Mouse (Mus musculus) ovary, postnatal 10 days (tissue): ENCODE measurements around the gene Ube2l3.
A peak's percentile ranks its signal among the peaks of the same experiment; 100 is the strongest.
"Not testable (repeated sequence)": the region's sequence is repeated elsewhere in the genome, so short reads cannot be mapped to it uniquely, and the experiment has no call there.

Experiments used
- DNase-seq: peaks from one replicate; pipeline ENCODE4 v3.0.0; 2022; ENCODE audit warnings: low spot score

Gene Ube2l3

DNA sequence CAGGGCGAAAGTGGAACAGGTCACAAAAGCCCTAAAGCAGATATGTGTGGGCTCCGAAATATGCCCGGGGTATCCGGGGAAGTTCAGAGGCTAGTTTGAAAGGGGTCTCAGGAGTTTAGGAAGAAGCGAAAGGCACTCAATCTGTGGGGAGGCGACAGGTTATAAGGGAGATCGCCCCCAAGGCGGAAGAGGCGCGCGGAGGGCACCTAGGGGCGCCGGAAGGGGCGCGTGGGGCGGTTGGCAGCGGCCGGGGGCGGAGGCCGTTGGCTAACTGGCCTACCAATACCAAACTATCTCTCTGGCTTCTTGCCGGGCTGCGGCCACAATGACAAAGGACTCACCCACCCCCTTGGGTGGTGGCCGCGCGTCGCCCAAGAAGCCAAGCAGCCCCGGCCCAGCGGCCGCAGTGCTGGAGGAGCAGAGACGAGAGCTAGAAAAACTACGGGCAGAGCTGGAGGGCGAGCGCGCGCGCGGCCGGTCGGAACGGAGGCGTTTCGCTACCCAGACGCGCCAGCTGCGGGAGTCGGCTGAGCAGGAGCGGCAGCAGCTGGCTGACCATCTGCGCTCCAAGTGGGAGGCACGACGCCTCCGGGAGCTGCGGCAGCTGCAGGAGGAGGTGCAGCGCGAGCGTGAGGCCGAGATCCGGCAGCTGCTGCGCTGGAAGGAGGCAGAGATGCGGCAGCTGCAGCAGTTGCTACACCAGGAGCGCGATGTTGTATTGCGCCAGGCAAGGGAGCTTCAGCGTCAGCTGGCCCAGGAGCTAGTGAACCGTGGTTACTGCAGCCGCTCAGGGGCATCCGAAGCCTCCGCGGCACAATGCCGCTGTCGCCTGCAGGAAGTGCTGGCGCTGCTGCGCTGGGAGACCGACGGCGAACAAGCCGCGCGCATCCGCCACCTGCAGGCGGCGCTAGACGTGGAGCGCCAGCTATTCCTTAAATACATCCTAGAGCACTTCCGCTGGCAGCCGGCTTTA is 6.2 kb upstream of the Ube2l3 start, which contains the start of gene Rimbp3:
TSS of gene Rimbp3 (plus strand) at position 215 of the 973 bp plus-strand sequence.
- peak; percentile 69 for DNase-seq

DNA sequence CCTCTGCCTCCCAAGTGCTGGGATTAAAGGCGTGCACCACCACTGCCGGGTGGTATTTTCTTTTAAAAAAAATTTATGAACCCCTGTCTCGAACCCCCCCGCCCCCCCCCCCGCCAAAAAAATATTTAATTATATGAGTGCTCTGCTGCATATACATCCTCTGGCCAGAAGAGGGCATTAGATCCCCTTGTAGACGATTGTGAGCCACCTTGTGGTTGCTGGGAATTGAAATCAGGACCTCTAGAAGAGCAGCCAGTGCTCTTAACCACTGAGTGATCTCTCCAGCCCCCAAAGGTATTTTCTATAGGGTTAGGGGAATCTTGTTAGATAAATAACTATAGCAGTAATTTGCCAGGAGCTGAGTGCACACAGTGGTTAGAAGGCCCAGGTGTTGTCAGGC is 2.5 kb upstream of the Ube2l3 start:
- no peak for DNase-seq

DNA sequence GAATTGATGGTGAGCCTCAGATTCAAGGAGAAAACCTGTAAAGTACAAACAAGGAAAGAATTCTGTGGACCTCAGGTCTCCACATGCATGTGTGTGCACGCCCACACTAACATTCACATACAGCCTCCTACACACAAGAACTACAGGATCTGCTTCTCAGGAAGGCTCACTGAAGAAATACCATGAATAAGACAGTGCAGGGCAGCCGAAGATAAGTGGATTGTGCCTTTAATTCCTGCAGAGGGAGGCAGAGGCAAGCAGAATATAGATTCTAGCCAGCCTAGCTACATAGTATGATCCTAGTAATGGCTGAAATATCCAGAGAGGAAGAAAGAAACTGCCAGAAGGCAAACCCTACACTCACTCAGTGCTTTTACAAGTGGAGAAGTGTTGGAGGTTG is 472 bp downstream of the Ube2l3 start:
- no peak for DNase-seq

DNA sequence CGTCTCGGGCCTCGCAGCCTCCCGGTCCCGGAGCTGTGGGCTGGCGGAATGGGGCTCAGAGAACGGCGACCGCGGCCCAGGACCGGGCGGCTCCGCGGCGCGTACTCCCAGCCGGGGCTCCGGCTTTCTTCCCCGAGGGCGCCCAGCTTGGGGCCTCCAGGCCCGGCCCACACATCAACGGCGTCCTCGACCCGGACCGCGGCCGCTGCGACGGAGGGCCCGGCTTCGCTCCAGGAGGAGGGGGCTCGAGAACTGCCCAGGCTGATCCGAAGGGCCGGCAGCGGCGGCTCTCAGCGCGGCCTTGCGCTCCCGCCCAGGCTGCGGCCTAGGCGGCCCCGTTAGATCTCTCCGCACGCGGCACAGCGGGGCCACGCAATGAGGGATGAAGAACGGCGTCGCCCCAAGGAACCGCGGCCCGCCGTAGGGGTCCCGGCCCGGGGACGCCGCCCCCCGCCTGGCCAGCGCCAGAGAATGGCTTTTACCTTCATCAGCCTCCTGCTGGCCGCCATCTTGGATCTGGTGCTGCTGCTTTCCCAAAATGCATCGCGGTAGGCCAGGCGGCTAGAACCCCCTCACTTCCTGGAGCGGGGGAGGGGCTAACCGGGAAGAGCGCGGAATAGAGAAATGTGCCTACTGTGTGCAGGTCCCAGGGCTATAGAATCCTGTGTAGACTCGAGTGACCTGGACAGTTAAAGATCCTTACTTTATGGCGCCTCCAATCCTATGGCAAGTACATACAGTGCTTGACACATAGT is 1.3 kb downstream of the Ube2l3 start:
- peak; percentile 71 for DNase-seq

DNA sequence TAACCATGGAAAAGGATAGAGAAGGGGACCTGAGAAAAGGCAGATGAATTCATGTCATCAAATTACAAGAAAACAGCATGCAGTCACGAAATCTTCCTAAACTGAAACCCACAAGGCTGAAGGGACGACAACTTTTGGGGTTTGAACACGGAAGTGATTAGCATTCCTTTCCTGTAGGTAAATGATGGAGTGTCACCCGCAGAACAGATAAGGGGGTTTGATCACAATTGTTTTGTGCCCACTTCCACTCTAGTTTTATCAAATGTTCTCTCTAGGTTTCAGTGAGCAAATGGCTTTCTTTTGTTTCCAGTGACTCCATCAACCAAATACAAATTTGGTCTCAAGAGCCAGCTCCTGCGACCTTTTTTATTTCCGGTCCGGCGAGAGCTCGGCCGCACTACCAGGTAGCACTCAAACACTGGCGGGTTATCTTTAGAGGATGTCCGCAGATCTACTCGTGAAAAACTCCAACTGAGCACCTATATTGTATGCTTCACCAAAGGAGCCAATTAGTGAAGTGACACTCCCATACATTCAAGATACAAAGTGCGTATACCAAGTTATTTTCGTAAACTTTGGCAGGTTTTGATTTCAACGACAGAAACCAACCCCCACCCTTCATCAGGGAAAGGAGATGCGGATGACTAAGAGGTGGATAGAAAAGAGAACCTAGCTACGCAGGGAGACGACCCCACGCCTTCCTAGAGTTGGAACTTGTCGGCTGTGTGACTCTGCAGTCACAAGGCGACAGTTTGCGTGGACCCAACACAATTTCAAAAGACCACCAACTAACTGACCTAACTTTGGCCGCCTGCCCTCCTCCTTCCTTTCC is 2.1 kb downstream of the Ube2l3 start:
- DNase-seq: no peak

DNA sequence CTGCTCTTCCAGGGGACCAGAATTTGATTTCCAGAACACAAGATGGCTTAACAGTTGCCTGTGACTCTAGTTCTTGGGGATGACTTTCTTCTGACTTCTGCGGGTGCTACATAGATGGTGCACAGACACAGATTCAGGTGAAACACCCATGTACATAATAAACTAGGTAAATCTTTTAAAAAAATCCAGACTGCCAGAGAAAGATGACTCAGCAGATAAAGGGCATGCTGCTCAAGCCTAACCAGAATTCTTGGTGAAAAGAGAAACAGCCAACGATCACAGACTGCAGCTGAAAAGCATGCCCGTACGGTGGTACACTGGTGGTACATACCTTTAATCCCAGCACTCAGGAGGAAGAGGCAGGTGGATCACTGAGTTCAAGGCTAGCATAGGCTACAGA is 8.6 kb downstream of the Ube2l3 start:
- DNase-seq: no peak

DNA sequence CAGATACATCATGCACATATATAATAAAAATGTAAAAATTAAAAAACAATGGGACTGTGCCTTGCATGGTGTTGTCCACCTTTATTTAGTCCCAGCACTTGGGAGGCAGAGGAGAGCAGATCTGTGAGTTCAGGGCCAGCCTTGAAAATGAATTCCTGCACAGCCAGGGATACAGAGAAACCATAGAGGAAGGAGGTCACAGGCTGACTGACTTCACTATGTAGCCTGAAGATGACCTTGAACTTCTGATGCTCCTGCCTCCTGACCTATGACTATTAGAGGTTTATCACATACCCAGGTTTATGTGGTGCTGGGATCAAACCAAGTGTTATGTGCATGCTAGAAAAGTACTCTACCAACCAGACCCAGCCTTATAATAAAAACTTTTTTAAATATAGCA is 17.0 kb downstream of the Ube2l3 start:
- no peak for DNase-seq

DNA sequence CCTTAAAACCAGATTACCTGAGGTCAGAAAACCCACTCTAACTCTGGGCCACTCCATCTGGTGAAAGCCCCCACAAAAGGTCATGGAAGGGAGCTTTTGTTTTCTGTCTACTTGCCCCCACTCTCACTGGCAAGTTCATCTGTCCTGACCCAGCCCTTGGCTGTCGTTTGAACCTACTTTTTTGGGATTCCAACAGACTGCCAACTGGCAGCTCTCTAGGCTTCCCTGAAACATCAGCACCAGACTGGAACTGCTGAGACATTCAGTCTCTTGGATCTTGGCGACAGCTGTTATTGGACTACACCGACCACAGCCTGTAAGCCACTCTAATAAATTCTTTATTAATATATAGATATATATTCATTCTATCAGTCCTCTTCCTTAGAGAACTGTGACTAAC is 19.4 kb downstream of the Ube2l3 start:
- no peak for DNase-seq

DNA sequence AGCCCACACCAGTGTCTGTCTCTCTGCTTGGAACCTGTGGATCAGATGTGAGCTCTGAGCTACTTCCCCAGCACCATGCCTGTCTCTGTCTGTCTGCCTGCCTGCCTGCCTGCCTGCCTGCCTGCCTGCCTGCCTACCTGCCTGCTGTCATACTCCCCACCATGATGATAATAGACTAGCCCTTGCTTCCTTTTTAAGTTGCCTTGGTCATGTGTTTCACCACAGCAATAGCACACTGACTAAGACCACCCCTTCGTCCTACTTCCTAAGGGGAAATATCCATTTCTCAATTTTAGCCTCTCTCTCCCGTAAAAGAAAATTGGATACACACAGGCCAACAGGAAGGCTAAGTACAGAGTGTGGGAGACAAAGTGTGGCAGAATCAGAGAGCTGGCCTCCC is 20.3 kb downstream of the Ube2l3 start:
- DNase-seq: no peak

DNA sequence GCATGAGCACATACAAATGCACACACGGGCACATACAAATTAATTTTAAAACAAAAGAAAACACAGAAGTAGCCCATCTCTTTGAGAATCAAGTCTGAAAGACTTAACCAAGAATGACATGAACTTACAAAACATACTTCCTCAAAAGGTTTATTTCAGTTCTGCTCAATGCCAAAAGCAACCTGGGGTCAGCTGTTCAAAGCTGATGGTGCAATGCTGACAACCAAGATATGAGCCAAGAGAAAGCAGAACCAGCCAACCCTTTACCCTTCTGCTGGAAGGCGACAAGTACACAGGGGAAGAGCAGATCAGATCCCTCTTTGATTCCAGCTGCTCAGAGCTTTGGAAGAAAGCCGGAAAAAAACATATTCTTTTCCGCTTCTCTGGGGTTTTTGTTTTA is 21.1 kb downstream of the Ube2l3 start:
- DNase-seq: no peak

DNA sequence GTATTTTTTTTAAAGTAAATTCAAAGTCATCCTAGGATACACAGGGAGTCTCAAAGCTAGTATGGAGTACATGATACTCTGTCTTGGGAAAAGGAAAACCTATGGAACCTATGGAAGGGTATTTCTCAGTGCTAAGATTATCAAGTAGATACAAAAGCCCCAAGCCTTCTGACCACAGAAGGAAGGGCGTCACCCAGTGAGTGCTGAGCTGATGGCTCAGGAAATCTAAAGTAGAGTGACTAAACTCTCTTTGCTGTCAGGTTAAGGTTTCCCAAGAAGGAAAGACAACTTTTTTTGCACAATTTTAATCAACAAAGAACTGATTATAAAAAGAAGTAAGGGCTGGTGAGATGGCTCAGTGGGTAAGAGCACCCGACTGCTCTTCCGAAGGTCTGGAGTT is 22.7 kb downstream of the Ube2l3 start:
- no peak for DNase-seq

DNA sequence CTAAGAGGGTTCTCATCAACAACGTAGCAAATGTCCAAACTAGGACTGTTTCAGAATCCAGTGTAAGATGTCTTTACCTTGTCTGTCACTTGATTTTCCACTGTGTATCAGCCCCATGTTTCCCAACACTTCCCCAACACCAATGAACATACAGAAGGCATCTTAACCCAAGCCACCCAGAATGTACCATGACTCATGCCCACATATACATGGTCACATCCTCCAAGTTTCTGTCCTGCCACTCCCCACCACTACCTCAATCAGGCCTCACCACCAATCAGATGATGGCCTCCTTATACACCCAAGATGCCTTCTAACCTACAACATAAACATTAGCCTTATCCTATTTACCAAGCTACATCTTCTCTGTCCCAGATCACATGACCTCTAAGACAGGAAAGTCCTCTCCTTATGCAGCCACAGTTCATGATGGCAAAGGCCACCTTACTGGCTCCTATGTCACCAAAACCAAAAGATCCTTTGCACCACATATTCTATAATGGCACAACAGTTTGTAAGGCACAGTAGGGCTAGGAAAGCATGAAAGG is 24.8 kb downstream of the Ube2l3 start:
- DNase-seq: no peak

DNA sequence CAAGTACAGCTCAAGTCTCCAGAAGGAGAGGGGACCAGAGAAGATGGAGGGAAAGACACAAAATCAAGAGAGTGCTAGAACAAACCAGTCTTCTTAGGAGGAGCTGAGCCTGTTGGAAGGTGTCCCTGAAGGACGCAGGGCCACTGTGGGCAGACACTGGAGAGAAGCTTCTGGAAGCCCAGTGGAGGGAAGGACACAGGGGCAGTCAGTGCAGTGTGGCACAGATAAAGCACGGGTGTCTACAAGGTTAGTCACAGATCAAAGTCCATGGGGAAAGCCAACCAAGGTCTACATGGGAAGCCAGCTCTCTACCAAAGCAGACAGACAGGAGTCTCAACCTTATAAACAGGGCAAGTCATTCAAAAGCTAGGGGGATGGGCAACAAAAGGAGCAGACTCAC is 26.7 kb downstream of the Ube2l3 start:
- DNase-seq: no peak

DNA sequence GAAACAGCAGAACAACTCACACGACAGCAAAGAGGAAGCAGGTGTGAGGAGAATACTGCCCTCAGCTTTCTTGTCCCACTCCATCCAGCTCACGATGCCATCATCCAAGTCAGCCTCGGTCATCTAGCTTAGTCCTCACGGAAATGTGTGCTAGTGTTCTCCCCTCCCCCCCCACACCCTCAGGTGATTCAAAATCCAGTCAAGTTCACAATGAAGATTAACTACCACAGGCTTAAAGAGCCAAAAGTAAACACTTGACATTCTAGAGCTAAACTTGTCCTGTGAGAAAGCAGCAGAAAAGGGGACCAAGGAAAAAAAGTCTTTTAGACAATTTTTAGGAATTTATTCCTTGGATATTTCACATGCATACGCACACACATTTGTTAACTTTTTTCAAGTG is 34.4 kb downstream of the Ube2l3 start:
- DNase-seq: no peak

DNA sequence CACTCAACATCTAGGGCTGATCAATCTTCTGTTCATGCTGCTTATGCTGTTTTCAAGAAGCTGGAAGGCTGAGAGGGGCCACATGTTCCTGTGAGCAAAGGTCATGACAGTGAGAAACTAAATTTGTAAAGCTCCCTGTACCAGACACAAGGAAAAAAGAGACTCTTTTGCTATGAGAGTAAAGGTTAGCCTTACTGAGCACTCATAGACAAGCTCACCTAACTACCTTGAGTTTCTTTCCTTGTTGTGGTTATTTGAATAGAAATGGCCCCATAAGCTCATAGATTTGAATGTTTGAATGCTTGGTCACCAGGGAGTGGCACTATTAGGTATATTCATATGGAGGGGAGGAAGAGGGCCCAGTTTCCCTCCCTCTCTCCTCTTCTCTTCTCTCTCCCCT is 35.3 kb downstream of the Ube2l3 start:
- DNase-seq: no peak

DNA sequence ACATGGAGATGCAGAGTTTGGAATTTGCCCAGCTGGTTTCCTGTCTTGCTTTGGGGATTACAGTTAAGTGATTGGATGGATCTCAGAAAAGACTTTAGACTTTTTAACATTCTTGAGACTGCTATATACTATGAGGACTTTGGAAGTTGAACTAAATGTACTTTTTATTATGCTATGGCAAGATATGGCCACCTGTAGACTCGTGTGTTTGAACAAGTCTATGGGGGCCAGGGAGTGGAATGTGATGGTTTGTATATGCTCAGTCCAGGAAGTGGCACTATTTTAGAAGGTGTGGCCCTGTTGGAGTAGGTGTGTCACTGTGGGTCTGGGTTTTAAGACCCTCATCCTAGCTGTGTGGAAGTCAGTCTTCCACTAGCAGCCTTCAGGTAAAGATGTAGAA is 37.0 kb downstream of the Ube2l3 start:
- not testable (repeated sequence) for DNase-seq

DNA sequence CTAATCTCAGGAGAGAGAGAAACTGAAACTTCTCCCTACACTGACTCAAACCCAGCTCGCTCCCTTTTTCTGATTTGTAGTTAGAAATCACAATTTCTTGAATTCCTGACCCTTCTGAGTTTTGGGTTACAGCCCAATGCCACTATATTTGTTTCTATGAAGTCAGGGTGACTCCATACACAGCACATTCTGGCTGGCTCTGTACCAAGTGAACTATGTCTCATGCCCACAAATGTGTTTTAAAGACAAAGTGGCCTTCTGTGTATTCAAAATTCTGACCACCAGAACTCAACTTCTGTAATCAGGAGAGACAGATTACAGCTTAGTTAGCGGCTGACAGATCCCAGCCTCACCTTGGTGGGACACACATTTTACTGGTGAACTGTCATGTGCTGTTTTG is 48.1 kb downstream of the Ube2l3 start:
- no peak for DNase-seq

DNA sequence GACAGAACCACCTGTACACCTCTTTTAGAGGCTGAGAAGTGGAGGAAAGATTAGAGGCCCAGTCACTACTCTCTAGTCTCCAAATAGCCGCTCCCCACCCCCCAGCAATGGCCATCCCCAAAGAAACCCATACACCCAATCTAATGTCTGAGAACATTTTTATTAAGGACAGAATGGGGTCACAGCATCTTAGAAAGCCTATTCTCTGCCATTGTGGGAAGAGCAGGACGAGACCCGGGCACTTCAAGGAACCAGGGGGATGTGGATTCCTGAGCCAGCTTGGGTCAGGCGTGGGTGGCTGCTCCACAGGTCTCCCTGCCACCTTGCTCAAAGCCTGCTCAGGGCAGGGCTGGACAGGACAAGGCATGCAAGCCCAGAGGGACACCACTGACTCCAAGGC is 50.6 kb downstream of the Ube2l3 start:
- no peak for DNase-seq

DNA sequence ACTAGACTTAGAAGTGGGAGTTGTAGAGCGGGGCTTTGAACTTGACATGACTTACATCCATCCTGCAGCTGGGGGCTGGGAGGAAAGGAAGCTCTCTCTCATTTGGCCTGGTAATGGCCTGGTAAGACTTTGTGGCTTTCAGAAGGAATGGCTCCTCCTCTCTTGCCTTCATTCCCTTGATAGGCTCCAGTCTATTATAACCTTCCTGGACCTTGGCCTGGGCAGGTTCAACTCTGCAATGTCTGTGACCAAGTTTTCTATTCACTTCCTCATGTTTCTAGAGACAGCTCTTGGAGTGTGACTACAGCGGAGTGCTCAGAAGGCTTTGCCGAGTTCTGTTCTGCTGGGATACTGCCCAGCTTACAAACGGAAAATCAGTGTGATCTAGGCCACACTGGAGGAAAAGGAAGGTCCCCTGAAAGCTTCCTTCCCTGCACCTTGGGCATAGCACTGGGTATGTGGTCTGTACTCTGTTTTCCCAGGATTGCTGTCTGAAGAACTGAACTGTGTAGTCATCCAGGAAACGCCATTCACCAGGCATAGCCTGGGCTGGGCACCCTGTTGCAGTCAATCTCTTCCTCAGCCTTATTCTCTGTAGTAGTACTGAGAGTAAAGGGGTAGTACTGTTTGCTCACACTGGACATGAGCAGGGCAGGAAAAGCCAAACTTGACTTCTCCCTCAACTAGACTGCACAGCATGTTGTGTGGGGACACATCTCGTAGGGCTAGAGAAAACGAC is 51.8 kb downstream of the Ube2l3 start:
- DNase-seq: no peak

DNA sequence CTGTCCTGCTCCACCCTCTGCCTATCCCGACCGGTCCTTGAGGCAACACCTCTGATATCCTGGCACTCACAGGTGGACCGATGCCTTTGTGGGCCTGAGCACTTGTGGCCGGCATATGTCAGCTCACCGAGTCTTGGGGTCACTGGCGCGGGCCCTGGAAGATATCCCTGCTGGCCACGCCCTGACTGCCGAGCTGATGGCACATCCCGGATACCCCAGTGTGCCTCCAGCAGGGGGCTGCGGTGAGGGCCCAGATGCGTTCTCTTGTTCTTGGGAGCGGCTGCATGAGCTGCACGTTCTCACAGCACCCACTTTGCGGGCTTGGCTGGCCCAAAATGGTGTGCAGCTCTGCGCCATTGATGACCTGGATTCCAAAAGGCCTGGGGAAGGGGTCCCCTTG is 54.4 kb downstream of the Ube2l3 start:
- DNase-seq: no peak

DNA sequence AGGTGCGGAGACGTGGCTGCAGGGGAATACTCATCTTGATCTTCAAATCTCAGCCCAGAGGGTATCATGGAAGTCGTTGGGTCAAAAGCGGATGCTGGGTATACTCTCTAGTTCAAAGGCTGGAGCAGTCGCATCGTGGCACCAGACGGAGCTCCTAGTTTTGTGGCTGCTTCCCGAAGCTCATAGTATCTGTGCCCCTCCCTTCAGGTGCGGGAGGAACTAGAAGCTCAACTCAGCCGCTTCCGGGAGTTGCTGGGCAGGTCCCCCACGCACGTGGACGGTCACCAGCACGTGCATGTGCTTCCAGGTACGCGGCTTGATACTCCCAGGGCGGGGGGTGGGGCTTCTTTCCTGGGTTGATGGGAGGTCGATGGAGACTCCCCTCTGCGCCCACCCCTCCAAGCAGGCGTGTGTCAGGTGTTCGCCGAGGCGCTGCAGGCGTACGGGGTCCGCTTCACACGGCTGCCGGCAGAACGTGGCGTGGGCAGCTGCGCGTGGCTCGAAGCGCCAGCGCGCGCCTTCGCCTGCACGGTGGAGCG is 55.0 kb downstream of the Ube2l3 start:
- no peak for DNase-seq
